Mouse (Mus musculus) bone marrow, adult 2 months (tissue): ENCODE measurements around the gene Asic4.

ENCODE experiments used
- CTCF ChIP-seq: fragments of 200-500 bp; IDR thresholded peaks from 2 replicates; pipeline ENCODE4 v1.5.1; 2011; ENCODE audit warnings: low read length, control low read depth; ENCODE audit not compliant: control insufficient read depth, insufficient read depth
- POLR2A ChIP-seq: fragments of 200-500 bp; IDR thresholded peaks from 2 replicates; pipeline ENCODE4 v1.6.1; 2011; ENCODE audit warnings: low read depth, mild to moderate bottlenecking, control low read depth, low read length, borderline replicate concordance; ENCODE audit not compliant: control insufficient read depth

- TF ChIP-seq CTCF, result no peak
- TF ChIP-seq POLR2A, result no peak
These were observed 61.4 kb downstream of the Asic4 start for GRCm38 (mm10) chr1:75511437-75512210.
